Mouse (Mus musculus): ENCODE measurements around the gene Sri.
A peak's percentile ranks its signal among the peaks of the same experiment; 100 is the strongest.
"Not testable (repeated sequence)": the region's sequence is repeated elsewhere in the genome, so short reads cannot be mapped to it uniquely, and the experiment has no call there.

Gene Sri

GRCm38 (mm10) chr5:8045855-8046254 lies at the start of gene Sri:
Gene Sri (plus strand): TSS chr5:8046078.
- no peak for DNase-seq

GRCm38 (mm10) chr5:7996401-7997044 lies 49.4 kb upstream of the Sri start:
- peak; percentile 5 for DNase-seq

GRCm38 (mm10) chr5:7997086-7997485 lies 48.8 kb upstream of the Sri start:
- no peak for DNase-seq

- no peak for DNase-seq
Observed at GRCm38 (mm10) chr5:8000466-8000865, 45.4 kb upstream of the Sri start.

- no peak for DNase-seq
Observed at GRCm38 (mm10) chr5:8002827-8003226, 43.1 kb upstream of the Sri start.

GRCm38 (mm10) chr5:8013276-8013675 lies 32.6 kb upstream of the Sri start:
- DNase-seq = no peak

GRCm38 (mm10) chr5:8034596-8034995 lies 11.3 kb upstream of the Sri start:
- DNase-seq = not testable (repeated sequence)

GRCm38 (mm10) chr5:8053827-8054226 lies 7.9 kb downstream of the Sri start:
- no peak for DNase-seq

GRCm38 (mm10) chr5:8055721-8056129 lies 9.8 kb downstream of the Sri start:
- DNase-seq = peak; percentile 55

- peak; percentile 86 for DNase-seq
Observed at GRCm38 (mm10) chr5:8056141-8057017, 10.5 kb downstream of the Sri start.

GRCm38 (mm10) chr5:8057018-8057323 lies 11.1 kb downstream of the Sri start:
- peak; percentile 45 for DNase-seq

GRCm38 (mm10) chr5:8058056-8058455 lies 12.2 kb downstream of the Sri start:
- DNase-seq = peak; percentile 38

GRCm38 (mm10) chr5:8062469-8062868 lies 16.6 kb downstream of the Sri start:
- DNase-seq = no peak

- DNase-seq = no peak
Observed at GRCm38 (mm10) chr5:8063207-8063606, 17.3 kb downstream of the Sri start.

- DNase-seq = no peak
Observed at GRCm38 (mm10) chr5:8073406-8073805, 27.5 kb downstream of the Sri start.

GRCm38 (mm10) chr5:8073901-8074561 lies 28.2 kb downstream of the Sri start:
- DNase-seq = peak; percentile 61

GRCm38 (mm10) chr5:8077481-8077880 lies 31.6 kb downstream of the Sri start:
- no peak for DNase-seq

- DNase-seq = no peak
Observed at GRCm38 (mm10) chr5:8082800-8083509, 37.1 kb downstream of the Sri start.

- no peak for DNase-seq
Observed at GRCm38 (mm10) chr5:8085661-8086060, 39.8 kb downstream of the Sri start.

GRCm38 (mm10) chr5:8088147-8088546 lies 42.3 kb downstream of the Sri start:
- DNase-seq = no peak

GRCm38 (mm10) chr5:8094921-8095320 lies 49.0 kb downstream of the Sri start:
- no peak for DNase-seq

- DNase-seq = peak; percentile 96
Observed at GRCm38 (mm10) chr5:8095689-8096088, 49.8 kb downstream of the Sri start.

- DNase-seq = no peak
Observed at GRCm38 (mm10) chr5:8111691-8112090, 65.8 kb downstream of the Sri start.

Measured in cerebellum, adult 9-11 months (tissue).